Mouse (Mus musculus) liver, adult 10 weeks (tissue): ENCODE data around the gene Glul. TPM values are rescaled to one million over a fixed set of nuclear protein-coding genes. Genes with fewer than 3 reads are reported as not detected.

Experiments used
- polyA plus RNA-seq: library from polyadenylated mRNA; stranded (reverse); fragments of 350-450 nt; fragmentation: Illumina TruSeq; extraction: RNeasy Lipid Tissue Mini Kit (QIAGEN cat#74804); gene quantifications from one replicate; pipeline ENCODE4 v1.2.3, GENCODE M21; 2014; ENCODE audit warnings: low read depth, low replicate concordance

Glul gene
- polyA plus RNA-seq, result 660 TPM

GRCm38 (mm10) chr1:153899731-153900380 lies at the start of gene Glul, which contains the start of gene Teddm2:
TSS of gene Glul (plus strand) at chr1:153899944.
TSS of gene Teddm2 (minus strand) at chr1:153900228.

GRCm38 (mm10) chr1:153874045-153874444 lies 25.7 kb upstream of the Glul start, which contains the start of gene Teddm1b:
TSS of gene Teddm1b (plus strand) at chr1:153874345.

GRCm38 (mm10) chr1:153891442-153891841 lies 8.3 kb upstream of the Glul start, which contains the start of gene Teddm1a:
TSS of gene Teddm1a (plus strand) at chr1:153891742.

Other genes starting within 250 kb of the Glul start
- gene Rgs8, start 246.9 kb upstream of the Glul start, polyA plus RNA-seq, result not detected
- 2.5 TPM for gene Rgs16, start 159.6 kb upstream of the Glul start, polyA plus RNA-seq
- 3.8 TPM for gene Rnasel, start 150.5 kb upstream of the Glul start, polyA plus RNA-seq
- not detected for gene Rgsl1, start 55.8 kb upstream of the Glul start, polyA plus RNA-seq
- gene Teddm1b, start 25.6 kb upstream of the Glul start, polyA plus RNA-seq, result 0.53 TPM
- not detected for gene Teddm1a, start 8.2 kb upstream of the Glul start, polyA plus RNA-seq
- gene Teddm2, start 284 bp downstream of the Glul start, polyA plus RNA-seq, result 0.34 TPM